Mouse (Mus musculus) hindbrain, embryonic 13.5 days (tissue): ENCODE data around the gene Cul9. TPM values are rescaled to one million over a fixed set of nuclear protein-coding genes. Genes with fewer than 3 reads are reported as not detected.
"Not testable (repeated sequence)": the region's sequence is repeated elsewhere in the genome, so short reads cannot be mapped to it uniquely, and the experiment has no call there.

ENCODE experiments used
- ATAC-seq: fragments of 200-750 bp; cut with Nextera tagmentation; 2 replicates; pipeline ENCODE4 v1.8.0; 2017; ENCODE audit warnings: moderate TSS enrichment; ENCODE audit not compliant: low FRiP score
- H3K27ac ChIP-seq: fragments of 300-500 bp; sonication (generic); 2 replicates; pipeline ENCODE4 v1.5.1; 2015; ENCODE audit warnings: inconsistent platforms, mild to moderate bottlenecking, moderate library complexity
- H3K27me3 ChIP-seq: fragments of 300-500 bp; sonication (generic); 2 replicates; pipeline ENCODE4 v1.6.1; 2015; ENCODE audit warnings: mild to moderate bottlenecking, inconsistent platforms
- H3K36me3 ChIP-seq: fragments of 300-500 bp; sonication (generic); 2 replicates; pipeline ENCODE4 v1.6.1; 2015; ENCODE audit warnings: mild to moderate bottlenecking, inconsistent platforms
- H3K4me1 ChIP-seq: fragments of 300-500 bp; sonication (generic); replicated peaks from 2 replicates; pipeline ENCODE4 v1.6.1; 2015; ENCODE audit warnings: inconsistent platforms
- H3K4me2 ChIP-seq: fragments of 300-500 bp; sonication (generic); 2 replicates; pipeline ENCODE4 v1.6.1; 2015; ENCODE audit warnings: inconsistent platforms, mild to moderate bottlenecking, moderate library complexity
- H3K4me3 ChIP-seq: fragments of 300-500 bp; sonication (generic); 2 replicates; pipeline ENCODE4 v1.5.1; 2015; ENCODE audit warnings: mild to moderate bottlenecking, inconsistent platforms
- H3K9ac ChIP-seq: fragments of 300-500 bp; sonication (generic); 2 replicates; pipeline ENCODE4 v1.6.1; 2015; ENCODE audit warnings: mild to moderate bottlenecking, inconsistent platforms
- H3K9me3 ChIP-seq: fragments of 300-500 bp; sonication (generic); 2 replicates; pipeline ENCODE4 v1.6.1; 2016; ENCODE audit warnings: inconsistent platforms
- WGBS: fragments of 180-500 bp; shearing (Covaris S2); methylation state at CpG from one replicate; pipeline ENCODE4 v1.1.7; 2015; 5-methylcytosine and 5-hydroxymethylcytosine counted together
- polyA plus RNA-seq: library from polyadenylated mRNA; unstranded; fragments of >200 nt; fragmentation: Nextera tagmentation; extraction: Ambion mirVana; gene quantifications from 2 replicates; pipeline ENCODE4 v1.2.1, GENCODE M21; 2015

The Cul9 gene
- polyA plus RNA-seq, 1 experiment from 2014 or later, result 17.1 TPM

- not testable (repeated sequence) for H3K9ac ChIP-seq, H3K4me3 ChIP-seq, H3K27ac ChIP-seq, H3K9me3 ChIP-seq, H3K4me1 ChIP-seq
- Histone ChIP-seq H3K4me2 (peak overlapping the region; percentile 81; the same call in 1 of the 2 replicates), H3K27me3 (peaks cover 29% of the 10 kb centered on the region), H3K36me3 (peaks cover 25% of the 10 kb centered on the region; the same call in 1 of the 2 replicates)
- peak; percentile 6; the same call in 1 of the 2 replicates for ATAC-seq
Observed at GRCm38 (mm10) chr17:46496081-46496480, 50.1 kb downstream of the Cul9 start.

- Histone ChIP-seq H3K9me3 (no peaks in the 10 kb centered on the region), H3K27me3 (peaks cover 29% of the 10 kb centered on the region), H3K4me2 (no peak overlapping the region), H3K4me1 (peaks cover 8% of the 10 kb centered on the region), H3K4me3 (no peak overlapping the region), H3K36me3 (peaks cover 19% of the 10 kb centered on the region; the same call in 1 of the 2 replicates), H3K27ac (no peak overlapping the region), H3K9ac (no peak overlapping the region)
- peak; percentile 37 for ATAC-seq
- WGBS, result 83% methylated on average over 5 of the region's 5 CpGs
Observed at GRCm38 (mm10) chr17:46495486-46495885, 50.7 kb downstream of the Cul9 start.

DNA sequence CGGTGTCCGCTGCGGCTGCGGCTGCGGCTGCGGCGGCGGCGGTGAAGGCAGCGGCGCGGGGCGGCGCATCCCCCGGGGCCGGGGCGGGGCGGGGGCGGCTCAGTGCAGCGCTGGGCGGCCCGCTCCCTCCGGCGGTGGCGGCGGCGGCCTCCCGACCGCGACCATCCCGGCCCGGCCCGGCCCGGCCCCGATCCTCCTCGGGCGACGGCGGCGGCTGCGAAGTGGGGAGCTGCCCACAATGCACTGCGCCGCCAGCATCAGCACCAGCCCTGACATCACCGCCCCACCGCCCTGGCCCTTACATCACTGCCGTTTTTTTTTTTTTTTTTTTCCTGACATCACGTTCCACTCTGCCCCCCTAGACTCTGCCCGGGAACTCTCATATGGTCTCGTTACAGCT, 58.8 kb downstream of the Cul9 start, which contains the start of gene Ttbk1:
TSS of gene Ttbk1 (minus strand) at position 245 of the 400 bp plus-strand sequence.
- Histone ChIP-seq H3K4me1 (peaks cover 46% of the 10 kb centered on the region), H3K9me3 (no peaks in the 10 kb centered on the region), H3K27me3 (peaks cover 24% of the 10 kb centered on the region), H3K4me3 (peak within 1 kb of the TSS; percentile 79), H3K36me3 (peaks cover 8% of the 10 kb centered on the region; the same call in 1 of the 2 replicates), H3K27ac (peak within 1 kb of the TSS; percentile 85), H3K4me2 (peak within 1 kb of the TSS; percentile 78), H3K9ac (peak within 1 kb of the TSS; percentile 97)
- WGBS, result 1% methylated on average over 23 of the region's 49 CpGs
- peak; percentile 62 for ATAC-seq

DNA sequence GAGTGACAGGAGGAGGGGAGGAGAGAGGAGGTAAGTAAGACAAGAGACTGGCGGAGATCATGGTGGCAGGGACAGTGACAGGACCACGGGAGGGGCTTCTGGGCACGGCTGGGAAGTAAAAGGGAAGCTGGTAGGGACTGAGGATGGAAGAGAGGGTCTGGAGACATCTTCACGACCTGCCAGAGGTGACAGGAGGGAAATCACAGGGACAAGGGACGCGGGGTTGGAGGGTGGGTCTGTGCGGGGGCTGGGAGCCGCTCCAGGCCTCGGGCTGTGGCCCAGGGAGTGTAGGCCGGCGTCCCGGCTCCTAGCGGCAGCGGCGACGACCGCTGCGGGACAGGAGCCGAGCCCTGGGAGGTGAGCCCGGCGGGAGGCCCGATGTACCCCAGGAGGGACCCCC, 59.2 kb downstream of the Cul9 start:
- Histone ChIP-seq H3K4me3 (peak overlapping the region; percentile 79), H3K27me3 (peaks cover 24% of the 10 kb centered on the region), H3K9me3 (no peaks in the 10 kb centered on the region), H3K4me2 (peak overlapping the region; percentile 78), H3K9ac (peak overlapping the region; percentile 97), H3K4me1 (peaks cover 46% of the 10 kb centered on the region), H3K27ac (peak overlapping the region; percentile 85), H3K36me3 (peaks cover 9% of the 10 kb centered on the region; the same call in 1 of the 2 replicates)
- 2% methylated on average over 10 of the region's 22 CpGs for WGBS
- ATAC-seq, result peak; percentile 55

DNA sequence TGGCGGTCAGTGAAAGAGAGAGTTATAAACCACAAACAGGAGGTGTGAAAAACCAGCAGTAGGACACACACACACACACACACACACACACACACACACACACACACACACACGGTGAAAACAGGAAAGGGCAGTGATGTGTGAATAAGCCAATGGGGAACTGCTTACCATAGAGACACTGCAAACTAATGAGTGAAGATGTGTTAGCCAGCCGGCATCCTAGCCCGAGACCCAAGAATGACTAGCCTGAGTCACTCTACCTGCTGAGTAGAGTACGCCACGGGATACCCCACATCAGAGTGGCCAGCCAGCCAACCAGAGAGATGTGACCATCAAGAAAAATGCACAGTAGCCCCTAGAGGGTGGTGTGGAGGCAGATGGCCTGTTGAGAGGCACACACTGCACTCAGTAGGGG, 61.7 kb downstream of the Cul9 start:
- WGBS, result 9% methylated on average over 6 of the region's 6 CpGs
- Histone ChIP-seq H3K27me3 (peaks cover 19% of the 10 kb centered on the region), H3K9me3 (no peaks in the 10 kb centered on the region), H3K4me2 (peak overlapping the region; percentile 78), H3K4me1 (peaks cover 46% of the 10 kb centered on the region), H3K36me3 (peaks cover 32% of the 10 kb centered on the region), H3K4me3 (peak overlapping the region; percentile 44), H3K9ac (peak overlapping the region; percentile 72), H3K27ac (peak overlapping the region; percentile 73; the same call in 1 of the 2 replicates)
- ATAC-seq, result no peak

DNA sequence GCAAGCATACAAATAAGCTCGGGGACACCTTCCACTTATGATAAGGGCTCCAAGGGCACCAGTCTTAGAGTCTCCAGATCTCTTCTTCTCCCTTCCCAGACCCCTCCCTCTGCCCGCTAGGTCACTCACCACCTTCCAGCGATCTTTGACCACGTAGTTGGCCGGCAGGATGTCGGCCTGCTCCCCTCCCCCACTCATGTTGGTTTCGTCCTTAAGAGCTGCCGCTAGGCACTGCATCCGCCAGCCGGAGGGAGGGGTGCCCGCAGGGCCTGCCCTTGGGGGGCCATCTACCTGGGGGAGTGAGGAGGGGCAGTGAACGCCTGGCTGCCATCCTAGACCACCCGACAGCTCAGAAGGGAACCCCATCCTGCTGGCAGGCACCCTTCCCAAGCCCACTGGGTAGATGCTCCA, 62.2 kb downstream of the Cul9 start:
- WGBS, result 2% methylated on average over 13 of the region's 13 CpGs
- Histone ChIP-seq H3K4me1 (peaks cover 46% of the 10 kb centered on the region), H3K36me3 (peaks cover 37% of the 10 kb centered on the region), H3K9ac (peak overlapping the region; percentile 72), H3K27ac (peak overlapping the region; percentile 73), H3K4me3 (peak overlapping the region; percentile 44), H3K9me3 (no peaks in the 10 kb centered on the region), H3K4me2 (peak overlapping the region; percentile 78), H3K27me3 (peaks cover 17% of the 10 kb centered on the region)
- ATAC-seq, result no peak

GRCm38 (mm10) chr17:46483561-46484001, 62.6 kb downstream of the Cul9 start:
- 2% methylated on average over 16 of the region's 16 CpGs for WGBS
- peak overlapping the region; percentile 73 for H3K27ac ChIP-seq
- H3K4me2 ChIP-seq, result peak overlapping the region; percentile 78
- peak overlapping the region; percentile 72 for H3K9ac ChIP-seq
- peaks cover 46% of the 10 kb centered on the region for H3K4me1 ChIP-seq
- peak overlapping the region; percentile 44 for H3K4me3 ChIP-seq
- H3K9me3 ChIP-seq, result no peaks in the 10 kb centered on the region
- peak; percentile 31 for ATAC-seq
- H3K36me3 ChIP-seq, result peaks cover 41% of the 10 kb centered on the region
- H3K27me3 ChIP-seq, result peaks cover 12% of the 10 kb centered on the region

GRCm38 (mm10) chr17:46477286-46477685, 68.9 kb downstream of the Cul9 start:
- no peak overlapping the region for H3K27ac ChIP-seq
- no peaks in the 10 kb centered on the region for H3K9me3 ChIP-seq
- no peak overlapping the region for H3K9ac ChIP-seq
- no peak for ATAC-seq
- peaks cover 91% of the 10 kb centered on the region for H3K36me3 ChIP-seq
- H3K4me1 ChIP-seq, result no peaks in the 10 kb centered on the region
- no peak overlapping the region for H3K4me2 ChIP-seq
- H3K27me3 ChIP-seq, result no peaks in the 10 kb centered on the region
- 82% methylated on average over 15 of the region's 15 CpGs for WGBS
- H3K4me3 ChIP-seq, result no peak overlapping the region

- H3K4me1 ChIP-seq, result no peaks in the 10 kb centered on the region
- 90% methylated on average over 8 of the region's 8 CpGs for WGBS
- peaks cover 92% of the 10 kb centered on the region for H3K36me3 ChIP-seq
- no peak overlapping the region for H3K27ac ChIP-seq
- H3K27me3 ChIP-seq, result no peaks in the 10 kb centered on the region
- H3K9ac ChIP-seq, result no peak overlapping the region
- no peak overlapping the region for H3K4me3 ChIP-seq
- no peaks in the 10 kb centered on the region for H3K9me3 ChIP-seq
- H3K4me2 ChIP-seq, result no peak overlapping the region
- no peak for ATAC-seq
Observed at GRCm38 (mm10) chr17:46476601-46477000, 69.6 kb downstream of the Cul9 start.

DNA sequence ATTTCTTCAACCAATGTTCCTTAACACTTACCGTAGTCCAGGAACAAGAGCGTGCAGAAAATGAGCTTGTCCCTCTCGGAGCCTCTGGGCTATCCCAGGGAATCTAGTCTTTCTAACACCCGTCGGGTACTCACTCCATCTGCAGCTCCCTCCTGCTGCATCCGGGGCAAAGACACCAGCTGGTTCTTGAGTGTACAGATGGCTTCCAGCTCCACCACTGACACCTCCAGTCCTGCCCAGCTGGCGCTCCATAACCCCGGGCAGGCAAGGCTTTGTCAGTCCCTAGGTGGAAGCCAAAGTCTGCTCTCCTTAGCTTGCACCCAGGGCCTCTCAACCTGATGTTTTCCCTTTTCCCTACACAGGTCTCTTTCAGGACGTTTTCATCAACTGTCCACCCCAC, 78.4 kb downstream of the Cul9 start:
- Histone ChIP-seq H3K4me2 (no peak overlapping the region), H3K27ac (no peak overlapping the region), H3K4me1 (peaks cover 15% of the 10 kb centered on the region), H3K9ac (no peak overlapping the region), H3K36me3 (peaks cover 87% of the 10 kb centered on the region), H3K9me3 (no peaks in the 10 kb centered on the region), H3K4me3 (no peak overlapping the region), H3K27me3 (no peaks in the 10 kb centered on the region)
- WGBS, result 59% methylated on average over 9 of the region's 9 CpGs
- no peak for ATAC-seq

DNA sequence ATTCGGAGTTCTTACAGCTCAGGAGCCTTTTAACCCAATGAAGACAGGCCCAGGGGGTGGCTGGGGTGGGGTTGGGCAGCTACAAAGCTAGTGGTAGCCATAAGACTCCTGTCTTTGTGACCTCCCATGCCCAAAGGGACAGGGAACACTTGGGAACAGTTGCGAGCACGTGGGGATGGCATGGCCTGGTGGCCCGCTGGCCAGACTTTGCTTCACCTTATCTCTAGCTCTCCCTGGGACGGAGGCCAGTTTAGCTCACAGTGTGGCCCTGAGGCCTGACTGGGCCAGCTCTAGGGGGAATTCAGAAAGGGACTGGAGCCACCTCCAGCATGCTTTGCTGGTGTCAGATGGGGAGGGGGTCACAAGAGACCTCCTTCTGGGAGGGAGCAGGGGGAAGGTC, 84.0 kb downstream of the Cul9 start:
- ATAC-seq, result no peak
- WGBS, result 85% methylated on average over 5 of the region's 5 CpGs
- Histone ChIP-seq H3K4me3 (no peak overlapping the region), H3K4me1 (peaks cover 30% of the 10 kb centered on the region), H3K27me3 (peaks cover 46% of the 10 kb centered on the region), H3K4me2 (no peak overlapping the region), H3K9me3 (no peaks in the 10 kb centered on the region), H3K36me3 (peaks cover 70% of the 10 kb centered on the region), H3K27ac (no peak overlapping the region), H3K9ac (no peak overlapping the region)

DNA sequence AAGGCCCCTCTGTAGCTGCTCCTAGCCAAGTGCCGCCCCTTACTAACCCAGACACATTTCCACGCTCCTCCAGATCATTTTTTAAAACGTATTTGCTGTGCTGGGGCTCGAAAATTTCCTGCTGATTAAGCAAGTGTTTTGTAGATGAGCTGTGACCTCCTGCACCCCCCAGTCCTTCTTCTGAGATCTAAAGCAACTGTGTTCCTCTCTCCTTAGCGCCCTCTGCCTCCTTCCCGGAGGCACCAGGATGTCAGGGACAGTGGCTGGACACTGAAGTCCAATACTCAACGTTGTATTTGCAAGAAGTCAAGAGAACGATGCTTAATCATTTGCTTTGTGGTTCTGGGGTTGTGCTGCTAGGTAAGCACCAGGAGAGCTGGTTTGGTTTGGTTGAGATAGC, 84.8 kb downstream of the Cul9 start:
- WGBS, result 14% methylated on average over 8 of the region's 8 CpGs
- peak overlapping the region; percentile 29 for H3K4me2 ChIP-seq
- H3K36me3 ChIP-seq, result peaks cover 61% of the 10 kb centered on the region
- H3K4me3 ChIP-seq, result no peak overlapping the region
- H3K27me3 ChIP-seq, result peaks cover 53% of the 10 kb centered on the region
- peak overlapping the region; percentile 49; the same call in 1 of the 2 replicates for H3K9ac ChIP-seq
- no peaks in the 10 kb centered on the region for H3K9me3 ChIP-seq
- no peak for ATAC-seq
- H3K27ac ChIP-seq, result no peak overlapping the region
- peaks cover 33% of the 10 kb centered on the region for H3K4me1 ChIP-seq

DNA sequence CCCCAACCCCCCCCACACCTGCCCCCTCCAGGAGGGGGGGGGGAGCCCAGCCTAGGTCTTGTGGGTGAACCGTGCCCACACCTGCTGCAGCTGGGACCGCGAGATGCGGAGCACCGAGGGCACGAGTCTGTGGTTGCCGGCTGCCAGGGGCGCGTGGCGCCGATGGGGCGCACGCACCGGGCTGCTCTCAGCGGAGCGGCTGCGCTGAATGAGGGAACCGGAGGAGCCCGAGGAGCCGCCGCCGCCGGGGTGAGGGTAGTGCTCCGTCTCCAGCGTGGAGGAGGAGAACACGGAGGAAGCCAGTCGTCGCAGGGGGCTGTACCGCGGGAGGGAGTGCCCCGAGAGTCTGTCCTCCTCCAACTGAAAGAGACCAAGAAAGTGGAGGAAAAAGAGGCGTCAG, 85.5 kb downstream of the Cul9 start:
- H3K27ac ChIP-seq, result no peak overlapping the region
- H3K4me2 ChIP-seq, result peak overlapping the region; percentile 29
- peaks cover 56% of the 10 kb centered on the region for H3K36me3 ChIP-seq
- H3K9me3 ChIP-seq, result no peaks in the 10 kb centered on the region
- H3K9ac ChIP-seq, result peak overlapping the region; percentile 49
- no peak for ATAC-seq
- peaks cover 40% of the 10 kb centered on the region for H3K4me1 ChIP-seq
- 0 out of 2 replicates have a peak overlapping the region, but pooled peaks have one; percentile 9 for H3K4me3 ChIP-seq
- peaks cover 58% of the 10 kb centered on the region for H3K27me3 ChIP-seq
- 3% methylated on average over 32 of the region's 32 CpGs for WGBS
